20 mouse cellular contexts compared by ENCODE assay signal in the genomic region with DNA sequence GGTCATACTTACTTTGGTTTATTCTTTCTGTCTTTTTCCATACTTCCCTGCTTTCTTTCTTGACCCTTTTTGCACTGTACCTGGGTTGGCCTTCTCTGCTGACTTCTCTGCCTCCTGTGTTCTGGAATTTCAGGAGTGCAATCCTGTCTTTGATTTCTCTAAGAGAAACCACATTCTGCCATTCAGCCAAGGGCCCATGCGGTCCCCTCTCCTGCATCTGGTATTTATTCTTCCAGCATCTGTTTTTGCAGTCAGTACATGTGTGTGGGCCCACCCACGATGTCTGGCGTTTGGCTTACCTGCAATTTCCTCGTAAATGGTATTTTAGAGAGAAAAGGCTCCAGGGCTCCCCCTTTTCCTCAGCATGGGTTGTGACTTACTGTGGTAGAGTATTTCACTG. TPM values are rescaled to one million over a fixed set of nuclear protein-coding genes. Genes with fewer than 3 reads are reported as not detected.
DNase-seq lines count a peak whose midpoint lies in the region; ATAC-seq lines count a peak whose summit lies in the region.
"Had no signal": no experiment of that assay in that cellular context is flagged by ENCODE, and none has a peak within 500 bp of the region (broad histone marks: within the 10 kb centered on the region; RNA-seq: fewer than 3 reads in every experiment).

No protein-coding gene starts in this region.

- H3K4me1 ChIP-seq in embryonic facial prominence, embryonic 13.5 days: peaks cover 22% of the 10 kb centered on the region
- peaks cover 19% of the 10 kb centered on the region for H3K4me1 ChIP-seq in limb, embryonic 15.5 days

- peaks cover 7% of the 10 kb centered on the region; the same call in 1 of the 2 replicates for H3K27me3 ChIP-seq in embryonic facial prominence, embryonic 13.5 days
- 0 out of 2 replicates have a peak, but pooled peaks cover 9% of the 10 kb centered on the region for H3K27me3 ChIP-seq in limb, embryonic 15.5 days
- H3K27me3 ChIP-seq: intestine, embryonic 15.5 days; midbrain, embryonic 15.5 days had no signal

- WGBS in embryonic facial prominence, embryonic 13.5 days: 14% methylated on average over 4 of the region's 4 CpGs
- WGBS in limb, embryonic 15.5 days: 5% methylated on average over 4 of the region's 4 CpGs

- no peak overlapping the region for H3K4me3 ChIP-seq in embryonic facial prominence, embryonic 13.5 days
- no peak overlapping the region for H3K4me3 ChIP-seq in limb, embryonic 15.5 days
- H3K4me3 ChIP-seq: intestine, embryonic 15.5 days; layer of hippocampus, adult 2 months; midbrain, embryonic 15.5 days had no signal

- intact Hi-C loops in heart, postnatal 25 days (cut with DNase I): no loop called here
- intact Hi-C loops in gastrocnemius, postnatal 36 days (cut with DNase I): no loop called here

- peak overlapping the region; percentile 36 for H3K27ac ChIP-seq in embryonic facial prominence, embryonic 13.5 days
- no peak overlapping the region for H3K27ac ChIP-seq in limb, embryonic 15.5 days
- H3K27ac ChIP-seq: heart, embryonic 10.5 days; intestine, embryonic 15.5 days; kidney, embryonic 15.5 days; layer of hippocampus, adult 2 months; midbrain, embryonic 15.5 days had no signal

- H3K36me3 ChIP-seq in embryonic facial prominence, embryonic 13.5 days: no peaks in the 10 kb centered on the region
- no peaks in the 10 kb centered on the region for H3K36me3 ChIP-seq in limb, embryonic 15.5 days
- H3K36me3 ChIP-seq: heart, embryonic 10.5 days; intestine, embryonic 15.5 days; kidney, embryonic 15.5 days; midbrain, embryonic 15.5 days had no signal

- peak overlapping the region; percentile 66; the same call in 1 of the 2 replicates for H3K4me2 ChIP-seq in embryonic facial prominence, embryonic 13.5 days
- H3K4me2 ChIP-seq in limb, embryonic 15.5 days: no peak overlapping the region

- H3K9ac ChIP-seq in embryonic facial prominence, embryonic 13.5 days: no peak overlapping the region
- no peak overlapping the region for H3K9ac ChIP-seq in limb, embryonic 15.5 days
- H3K9ac ChIP-seq: forebrain, postnatal 0 days; intestine, embryonic 15.5 days; kidney, embryonic 15.5 days; midbrain, embryonic 15.5 days had no signal

- ATAC-seq in embryonic facial prominence, embryonic 13.5 days (ENCODE audit: insufficient number of reproducible peaks, insufficient read depth, low FRiP score, low TSS enrichment, low read depth): peak; percentile 71; the same call in 1 of the 2 replicates
- peak; percentile 4; the same call in 1 of the 2 replicates for ATAC-seq in limb, embryonic 15.5 days (ENCODE audit: insufficient number of reproducible peaks, low FRiP score, low TSS enrichment, low read depth)

- DNase-seq in heart, adult 11 months: peak; percentile 69
- DNase-seq in heart, postnatal 25 days (ENCODE audit: low spot score): no peak
- peak; percentile 43 for DNase-seq in embryo, embryonic 10 days (ENCODE audit: low spot score)
- DNase-seq in gastrocnemius, postnatal 36 days: no peak
- no peak for DNase-seq in cerebellum, adult 18-20 months
- no peak for DNase-seq in heart, postnatal 4 days
- DNase-seq: adrenal gland, postnatal 25 days; forebrain, postnatal 0 days; gastrocnemius, postnatal 10 days; heart, postnatal 36 days; lung, postnatal 36 days had no signal

- H3K9me3 ChIP-seq in embryonic facial prominence, embryonic 13.5 days: no peaks in the 10 kb centered on the region
- H3K9me3 ChIP-seq in limb, embryonic 15.5 days: no peaks in the 10 kb centered on the region
- H3K9me3 ChIP-seq: heart, embryonic 10.5 days; intestine, embryonic 15.5 days; kidney, embryonic 15.5 days; midbrain, embryonic 15.5 days had no signal

RNA-seq across cellular contexts. Expression of a gene that starts 14.6 kb away (rescaled TPM):
- total RNA-seq in heart, postnatal 25 days (2021): 10 to 100 TPM; 10.4 to 11.1 TPM
- polyA plus RNA-seq in embryonic facial prominence, embryonic 13.5 days (2015; fragmentation: Nextera tagmentation; extraction: Ambion mirVana): 11.9 and 13.2 TPM in 2 replicates
- 11.0 and 12.9 TPM in 2 replicates for polyA plus RNA-seq in limb, embryonic 15.5 days (2015; fragmentation: Nextera tagmentation; extraction: Ambion mirVana)
- 10 to 100 TPM; 30.8 to 31.8 TPM for total RNA-seq in gastrocnemius, postnatal 36 days (2021)
- total RNA-seq in heart, postnatal 4 days (2021): 1 to 10 TPM; 6.0 to 6.3 TPM

RNA-seq across cellular contexts. Expression of a gene that starts 15.8 kb away (rescaled TPM):
- total RNA-seq in heart, postnatal 25 days (2021): not detected
- polyA plus RNA-seq in embryonic facial prominence, embryonic 13.5 days (2015; fragmentation: Nextera tagmentation; extraction: Ambion mirVana): 0.74 and 0.88 TPM in 2 replicates
- 0.27 and 0.52 TPM in 2 replicates for polyA plus RNA-seq in limb, embryonic 15.5 days (2015; fragmentation: Nextera tagmentation; extraction: Ambion mirVana)
- total RNA-seq in gastrocnemius, postnatal 36 days (2021): not detected
- total RNA-seq in heart, postnatal 4 days (2021): not detected
- total RNA-seq: adrenal gland, postnatal 25 days; forebrain, postnatal 0 days; gastrocnemius, postnatal 10 days; heart, postnatal 36 days; layer of hippocampus, adult 2 months; left cerebral cortex, postnatal 25 days had no signal
- polyA plus RNA-seq: heart, embryonic 10.5 days; intestine, embryonic 15.5 days; kidney, embryonic 15.5 days; stomach, embryonic 14.5 days had no signal

RNA-seq across cellular contexts. Expression of a gene that starts 27.8 kb away (rescaled TPM):
- total RNA-seq in heart, postnatal 25 days (2021): under 1 TPM in 1 of 2 experiments, not detected in 1; 0.25 TPM
- polyA plus RNA-seq in embryonic facial prominence, embryonic 13.5 days (2015; fragmentation: Nextera tagmentation; extraction: Ambion mirVana): 0.17 and 0.26 TPM in 2 replicates
- 0.11 and 0.12 TPM in 2 replicates for polyA plus RNA-seq in limb, embryonic 15.5 days (2015; fragmentation: Nextera tagmentation; extraction: Ambion mirVana)
- total RNA-seq in gastrocnemius, postnatal 36 days (2021): not detected
- total RNA-seq in heart, postnatal 4 days (2021): not detected
- total RNA-seq: forebrain, postnatal 0 days; gastrocnemius, postnatal 10 days; layer of hippocampus, adult 2 months; left cerebral cortex, postnatal 25 days had no signal
- polyA plus RNA-seq: heart, embryonic 10.5 days; midbrain, embryonic 15.5 days; stomach, embryonic 14.5 days had no signal

Comparison
In these comparisons a context has a peak if more than half of its experiments do, and no peak if none do; other contexts are left out.
1. DNase-seq: peak in heart, adult 11 months (single experiment) and embryo, embryonic 10 days (single experiment); none in heart, postnatal 25 days (single experiment), gastrocnemius, postnatal 36 days (0 of 2), cerebellum, adult 18-20 months (0 of 2) and heart, postnatal 4 days (single experiment).